Mouse (Mus musculus): ENCODE results near the gene Gm27021. TPM values are rescaled to one million over a fixed set of nuclear protein-coding genes. Genes with fewer than 3 reads are reported as not detected.

Gm27021 gene
- total and polyA plus RNA-seq, 2 experiments from 2014 or later, result 7.9 to 13.8 TPM

DNA sequence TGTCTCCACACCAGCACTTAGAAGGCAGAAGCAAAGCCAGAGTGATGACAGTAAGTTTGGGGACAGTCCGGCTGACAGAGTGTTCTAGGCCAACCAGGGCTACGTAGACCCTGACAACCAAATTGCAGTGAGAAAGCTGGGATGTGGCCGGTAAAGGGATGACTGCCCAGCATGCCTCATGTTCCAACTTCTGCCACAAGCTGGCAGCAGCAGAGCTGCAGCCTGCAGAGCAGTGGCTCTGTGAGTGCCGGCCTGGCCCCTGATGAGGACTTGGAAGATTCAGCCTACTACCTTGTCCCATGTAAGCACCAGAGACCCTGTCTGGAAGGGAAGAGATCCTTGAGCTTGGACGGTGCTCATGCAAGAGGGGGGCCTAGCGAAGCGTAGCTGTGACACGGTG is 7.8 kb upstream of the Gm27021 start:
- H3K27me3 ChIP-seq (ENCODE audit: insufficient read depth, low read length), result no peaks in the 10 kb centered on the region
- TF ChIP-seq CTCF (IDR thresholded peaks at IDR 0.05), result peak; percentile 56
- no peak for ATAC-seq (ENCODE audit: low FRiP score)
- H3K9ac ChIP-seq (replicated peaks; ENCODE audit: low read length, poor library complexity, severe bottlenecking), result no peak overlapping the region
- DNase-seq (ENCODE audit: low spot score), result no peak
- H3K4me2 ChIP-seq (ENCODE audit: low read depth, low read length, poor library complexity, severe bottlenecking), result no peak overlapping the region
- peaks cover 34% of the 10 kb centered on the region for H3K36me3 ChIP-seq (ENCODE audit: insufficient read depth, low read length)
- no peaks in the 10 kb centered on the region for H3K9me3 ChIP-seq (ENCODE audit: low read length)
- WGBS, result 71% methylated on average over 8 of the region's 8 CpGs
- H3K4me1 ChIP-seq (ENCODE audit: insufficient read depth, low read length), result no peaks in the 10 kb centered on the region
- H3K4me3 ChIP-seq (ENCODE audit: low read depth, low read length), result no peak overlapping the region
- no peak overlapping the region for H3K27ac ChIP-seq (ENCODE audit: low read depth, low read length)

DNA sequence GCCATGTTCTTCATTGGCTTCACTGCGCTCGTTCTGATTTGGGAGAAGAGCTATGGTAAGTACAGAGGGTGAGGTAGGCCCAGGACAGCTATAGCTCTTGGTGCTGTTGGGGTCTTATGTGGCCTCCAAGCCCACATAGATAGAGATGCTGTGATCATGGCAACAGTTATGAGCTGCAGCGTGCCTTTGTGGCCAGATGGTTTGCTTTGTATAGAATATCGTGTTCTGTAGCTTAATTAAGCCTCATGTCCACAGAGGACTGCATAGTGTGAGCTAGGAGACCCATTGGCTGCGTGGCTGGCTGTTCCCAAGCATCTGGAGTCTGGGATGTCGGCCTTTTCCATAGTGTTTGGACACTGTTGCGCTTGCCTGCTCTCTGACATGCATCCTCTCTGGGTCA is 5.4 kb upstream of the Gm27021 start:
- Histone ChIP-seq H3K36me3 (ENCODE audit: insufficient read depth, low read length) (peaks cover 44% of the 10 kb centered on the region), H3K27me3 (ENCODE audit: insufficient read depth, low read length) (no peaks in the 10 kb centered on the region), H3K4me3 (ENCODE audit: low read depth, low read length) (no peak overlapping the region), H3K9me3 (ENCODE audit: low read length) (no peaks in the 10 kb centered on the region), H3K27ac (ENCODE audit: low read depth, low read length) (no peak overlapping the region), H3K9ac (replicated peaks; ENCODE audit: low read length, poor library complexity, severe bottlenecking) (no peak overlapping the region), H3K4me2 (ENCODE audit: low read depth, low read length, poor library complexity, severe bottlenecking) (no peak overlapping the region), H3K4me1 (ENCODE audit: insufficient read depth, low read length) (no peaks in the 10 kb centered on the region)
- ATAC-seq (ENCODE audit: low FRiP score), result no peak
- DNase-seq (ENCODE audit: low spot score), result no peak
- WGBS, result 94% methylated on average over 7 of the region's 7 CpGs
- no peak for TF ChIP-seq CTCF (IDR thresholded peaks at IDR 0.05)

DNA sequence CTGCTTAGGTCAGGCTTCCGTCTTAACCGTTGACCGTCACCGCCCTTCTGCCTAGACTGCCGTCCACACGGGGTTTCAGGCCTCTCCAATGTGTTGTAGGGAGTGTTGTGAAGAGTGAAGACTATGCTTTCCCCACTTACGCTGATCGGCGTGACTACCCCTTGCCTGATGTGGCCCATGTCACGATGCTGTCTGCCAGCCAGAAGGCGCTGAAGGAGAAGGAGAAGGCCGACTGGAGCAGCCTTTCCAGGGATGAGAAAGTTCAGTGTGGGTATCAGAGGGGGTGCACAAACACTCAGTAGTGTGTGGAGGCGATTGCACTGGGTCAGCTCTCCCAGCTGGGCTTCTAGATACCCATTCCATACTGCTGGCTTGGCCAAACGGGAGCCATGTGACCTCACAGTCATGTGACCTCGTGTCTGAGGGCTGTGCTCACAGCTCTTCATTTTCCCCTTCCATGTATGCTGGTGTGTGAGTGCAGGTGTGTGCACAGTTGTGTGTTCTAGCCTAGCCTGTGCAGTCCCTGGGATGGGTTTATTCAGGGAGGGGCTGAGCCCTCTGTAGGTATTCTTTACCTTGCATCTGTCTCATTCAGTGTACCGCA is 4.8 kb upstream of the Gm27021 start:
- no peak overlapping the region for H3K4me3 ChIP-seq (ENCODE audit: low read depth, low read length)
- DNase-seq (ENCODE audit: low spot score), result no peak
- H3K4me1 ChIP-seq (ENCODE audit: insufficient read depth, low read length), result no peaks in the 10 kb centered on the region
- peaks cover 44% of the 10 kb centered on the region for H3K36me3 ChIP-seq (ENCODE audit: insufficient read depth, low read length)
- H3K9me3 ChIP-seq (ENCODE audit: low read length), result no peaks in the 10 kb centered on the region
- H3K27me3 ChIP-seq (ENCODE audit: insufficient read depth, low read length), result no peaks in the 10 kb centered on the region
- H3K4me2 ChIP-seq (ENCODE audit: low read depth, low read length, poor library complexity, severe bottlenecking), result no peak overlapping the region
- no peak overlapping the region for H3K9ac ChIP-seq (replicated peaks; ENCODE audit: low read length, poor library complexity, severe bottlenecking)
- ATAC-seq (ENCODE audit: low FRiP score), result no peak
- no peak overlapping the region for H3K27ac ChIP-seq (ENCODE audit: low read depth, low read length)
- 93% methylated on average over 16 of the region's 16 CpGs for WGBS
- no peak for TF ChIP-seq CTCF (IDR thresholded peaks at IDR 0.05)

DNA sequence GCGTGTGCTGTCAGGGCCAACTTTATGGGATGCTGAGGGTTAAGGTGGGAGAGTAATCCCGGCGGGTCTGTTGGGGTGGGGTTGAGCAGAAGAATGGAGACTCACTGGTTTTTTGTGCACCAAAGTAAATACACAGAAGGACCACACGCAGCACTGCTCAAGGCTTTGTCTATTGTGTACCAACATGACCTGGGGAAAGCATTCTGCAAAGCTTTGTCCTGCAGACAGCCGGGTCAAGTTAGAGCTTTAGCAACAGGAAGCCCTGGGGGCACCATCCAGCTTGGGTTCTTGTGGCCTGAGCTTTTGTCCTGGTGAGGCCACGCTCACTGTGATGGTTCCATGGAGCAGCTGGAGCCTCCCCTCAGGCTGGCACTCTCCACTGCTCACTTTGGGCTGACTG is 3.9 kb upstream of the Gm27021 start:
- no peak overlapping the region for H3K4me2 ChIP-seq (ENCODE audit: low read depth, low read length, poor library complexity, severe bottlenecking)
- peaks cover 3% of the 10 kb centered on the region; the same call in 1 of the 2 replicates for H3K4me1 ChIP-seq (ENCODE audit: insufficient read depth, low read length)
- DNase-seq (ENCODE audit: low spot score) (no peak), ATAC-seq (ENCODE audit: low FRiP score) (no peak)
- no peaks in the 10 kb centered on the region for H3K9me3 ChIP-seq (ENCODE audit: low read length)
- H3K9ac ChIP-seq (replicated peaks; ENCODE audit: low read length, poor library complexity, severe bottlenecking), result no peak overlapping the region
- WGBS, result 61% methylated on average over 6 of the region's 6 CpGs
- no peaks in the 10 kb centered on the region for H3K27me3 ChIP-seq (ENCODE audit: insufficient read depth, low read length)
- peaks cover 44% of the 10 kb centered on the region for H3K36me3 ChIP-seq (ENCODE audit: insufficient read depth, low read length)
- TF ChIP-seq CTCF (IDR thresholded peaks at IDR 0.05), result no peak
- H3K27ac ChIP-seq (ENCODE audit: low read depth, low read length), result no peak overlapping the region
- no peak overlapping the region for H3K4me3 ChIP-seq (ENCODE audit: low read depth, low read length)

DNA sequence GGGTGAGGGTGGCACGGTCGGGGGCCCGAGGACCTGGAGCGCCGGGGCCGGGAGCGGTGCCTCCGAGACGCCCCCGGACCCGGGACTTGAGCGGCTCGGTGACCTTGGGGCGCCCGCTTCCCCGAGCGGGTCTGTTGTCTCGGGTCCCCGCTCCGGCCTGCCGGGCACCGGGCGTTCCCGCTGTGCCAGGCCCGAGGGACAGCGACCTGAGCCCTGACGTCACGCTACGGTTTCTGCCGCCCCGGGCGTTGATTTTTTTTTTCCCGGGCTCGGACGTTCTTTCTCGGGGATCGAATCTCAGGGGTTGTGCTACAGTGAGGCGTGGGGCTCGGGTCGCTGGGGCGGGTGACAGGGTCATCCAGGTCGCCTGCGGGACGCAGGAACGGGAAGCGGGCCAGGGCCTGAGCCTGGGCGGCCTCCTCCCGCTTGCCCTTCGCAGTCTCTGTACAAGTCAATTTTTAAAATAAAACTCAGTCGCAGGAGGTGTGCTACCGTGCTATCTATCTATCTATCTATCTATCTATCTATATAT is 561 bp upstream of the Gm27021 start, which contains the start of gene Emc8:
TSS of gene Emc8 (minus strand) at position 200 of the 532 bp plus-strand sequence.
- no peak for ATAC-seq (ENCODE audit: low FRiP score)
- Histone ChIP-seq H3K9me3 (ENCODE audit: low read length) (no peaks in the 10 kb centered on the region), H3K4me3 (ENCODE audit: low read depth, low read length) (peak within 1 kb of the TSS; percentile 97), H3K27me3 (ENCODE audit: insufficient read depth, low read length) (no peaks in the 10 kb centered on the region), H3K36me3 (ENCODE audit: insufficient read depth, low read length) (peaks cover 33% of the 10 kb centered on the region), H3K9ac (replicated peaks; ENCODE audit: low read length, poor library complexity, severe bottlenecking) (peak within 1 kb of the TSS; percentile 91), H3K4me2 (ENCODE audit: low read depth, low read length, poor library complexity, severe bottlenecking) (peak within 1 kb of the TSS; percentile 91), H3K27ac (ENCODE audit: low read depth, low read length) (peak within 1 kb of the TSS; percentile 90), H3K4me1 (ENCODE audit: insufficient read depth, low read length) (peaks cover 21% of the 10 kb centered on the region)
- no peak for TF ChIP-seq CTCF (IDR thresholded peaks at IDR 0.05)
- no peak for DNase-seq (ENCODE audit: low spot score)
- under 1% methylated on average over 49 of the region's 51 CpGs for WGBS

DNA sequence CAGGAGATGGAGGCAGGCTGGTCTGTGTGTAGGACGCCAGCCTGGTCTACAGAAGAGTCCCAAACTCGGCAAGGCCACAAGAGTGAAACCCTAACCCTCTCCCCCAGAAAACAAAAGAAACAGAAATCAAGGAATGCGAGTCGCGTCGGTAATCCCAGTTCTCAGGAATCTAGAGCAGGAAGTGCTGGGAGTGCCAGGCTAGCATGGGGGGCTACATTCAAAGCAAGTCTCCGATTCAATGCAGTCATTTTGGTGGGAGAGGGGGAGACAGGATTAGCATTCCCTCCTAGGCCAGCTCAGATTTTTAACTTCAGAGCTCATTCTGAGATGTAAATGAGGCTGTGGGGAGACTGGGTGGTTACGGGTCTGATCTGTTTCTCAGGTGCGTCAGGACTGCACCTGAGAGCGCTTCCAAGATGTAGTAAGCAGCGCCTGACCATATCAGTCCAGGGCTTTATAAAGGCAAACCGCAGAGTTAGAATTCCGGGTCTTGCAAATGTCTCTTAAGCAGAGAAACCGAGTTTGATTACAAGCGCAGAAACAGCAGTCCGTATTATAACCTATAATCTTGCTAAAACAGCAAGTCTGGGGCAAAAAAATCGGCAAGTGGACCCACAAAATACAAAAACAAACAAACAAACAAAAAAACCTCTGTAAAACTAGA is 940 bp downstream of the Gm27021 start:
- H3K4me2 ChIP-seq (ENCODE audit: low read depth, low read length, poor library complexity, severe bottlenecking), result peak overlapping the region; percentile 78
- ATAC-seq (ENCODE audit: low FRiP score) (no peak), DNase-seq (ENCODE audit: low spot score) (no peak)
- H3K9me3 ChIP-seq (ENCODE audit: low read length), result no peaks in the 10 kb centered on the region
- no peak for TF ChIP-seq CTCF (IDR thresholded peaks at IDR 0.05)
- H3K27ac ChIP-seq (ENCODE audit: low read depth, low read length), result peak overlapping the region; percentile 90
- no peaks in the 10 kb centered on the region for H3K27me3 ChIP-seq (ENCODE audit: insufficient read depth, low read length)
- H3K9ac ChIP-seq (replicated peaks; ENCODE audit: low read length, poor library complexity, severe bottlenecking), result peak overlapping the region; percentile 87
- H3K4me1 ChIP-seq (ENCODE audit: insufficient read depth, low read length), result peaks cover 21% of the 10 kb centered on the region
- peak overlapping the region; percentile 97 for H3K4me3 ChIP-seq (ENCODE audit: low read depth, low read length)
- H3K36me3 ChIP-seq (ENCODE audit: insufficient read depth, low read length), result peaks cover 19% of the 10 kb centered on the region
- WGBS, result 2% methylated on average over 17 of the region's 17 CpGs

Measured in midbrain, postnatal 0 days (tissue).